Mouse (Mus musculus) midbrain, embryonic 13.5 days (tissue): Measurements from ENCODE around the gene Fkbp8. TPM values are rescaled to one million over a fixed set of nuclear protein-coding genes. Genes with fewer than 3 reads are reported as not detected.

Experiments used
- ATAC-seq: fragments of 200-750 bp; cut with Nextera tagmentation; 2 replicates; pipeline ENCODE4 v1.8.0; 2017; ENCODE audit warnings: mild to moderate bottlenecking, moderate TSS enrichment, moderate library complexity
- H3K27ac ChIP-seq: fragments of 300-500 bp; sonication (generic); 2 replicates; pipeline ENCODE4 v1.5.1; 2015; ENCODE audit warnings: inconsistent platforms, mild to moderate bottlenecking, moderate library complexity
- H3K27me3 ChIP-seq: fragments of 300-500 bp; sonication (generic); 2 replicates; pipeline ENCODE4 v1.6.1; 2015; ENCODE audit warnings: mild to moderate bottlenecking, inconsistent platforms
- H3K36me3 ChIP-seq: fragments of 300-500 bp; sonication (generic); 2 replicates; pipeline ENCODE4 v1.6.1; 2015; ENCODE audit warnings: mild to moderate bottlenecking, inconsistent platforms
- H3K4me1 ChIP-seq: fragments of 300-500 bp; sonication (generic); replicated peaks from 2 replicates; pipeline ENCODE4 v1.6.1; 2015; ENCODE audit warnings: inconsistent platforms
- H3K4me2 ChIP-seq: fragments of 300-500 bp; sonication (generic); replicated peaks from 2 replicates; pipeline ENCODE4 v1.6.1; 2015; ENCODE audit warnings: moderate library complexity, mild to moderate bottlenecking, inconsistent platforms
- H3K4me3 ChIP-seq: fragments of 300-500 bp; sonication (generic); replicated peaks from 2 replicates; pipeline ENCODE4 v1.5.1; 2015; ENCODE audit warnings: mild to moderate bottlenecking, inconsistent platforms
- H3K9ac ChIP-seq: fragments of 300-500 bp; sonication (generic); replicated peaks from 2 replicates; pipeline ENCODE4 v1.6.1; 2015; ENCODE audit warnings: mild to moderate bottlenecking, inconsistent platforms
- H3K9me3 ChIP-seq: fragments of 300-500 bp; sonication (generic); 2 replicates; pipeline ENCODE4 v1.6.1; 2016; ENCODE audit warnings: mild to moderate bottlenecking, inconsistent platforms
- WGBS: fragments of 180-500 bp; shearing (Covaris S2); methylation state at CpG from one replicate; pipeline ENCODE4 v1.1.7; 2015; 5-methylcytosine and 5-hydroxymethylcytosine counted together
- polyA plus RNA-seq: library from polyadenylated mRNA; unstranded; fragments of >200 nt; fragmentation: Nextera tagmentation; extraction: Ambion mirVana; gene quantifications from 2 replicates; pipeline ENCODE4 v1.2.1, GENCODE M21; 2015

The Fkbp8 gene
- polyA plus RNA-seq, 1 experiment from 2014 or later, result 392 TPM

DNA sequence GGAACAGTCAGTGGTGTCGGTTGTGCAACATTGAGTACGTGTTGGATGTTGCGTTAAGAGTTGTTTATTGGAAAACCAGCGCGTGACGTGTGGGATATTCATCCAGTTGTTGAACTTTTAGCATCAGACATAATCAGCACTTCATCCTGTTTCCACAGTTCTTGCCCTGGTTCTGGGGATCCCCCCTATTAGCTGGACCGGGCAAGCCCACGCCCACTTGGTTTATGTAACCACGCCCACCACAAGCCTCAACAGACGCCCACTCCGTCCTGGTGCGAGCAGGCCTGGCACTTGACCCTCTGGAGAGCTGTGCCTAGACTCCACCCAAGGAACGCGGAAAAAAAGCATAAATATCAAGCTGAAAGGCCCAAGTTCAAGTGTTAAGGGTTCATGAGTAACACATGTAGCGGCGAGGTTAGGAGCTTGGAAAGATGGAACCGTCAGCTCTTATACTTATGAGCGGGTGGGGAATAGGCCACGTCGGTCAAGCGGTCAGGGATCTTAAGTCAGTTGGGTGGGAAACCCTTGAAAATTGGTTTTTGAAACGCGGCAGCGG, 10.6 kb downstream of the Fkbp8 start:
- Histone ChIP-seq H3K4me2 (peak overlapping the region; percentile 80), H3K9me3 (no peaks in the 10 kb centered on the region), H3K4me3 (peak overlapping the region; percentile 84), H3K36me3 (peaks cover 40% of the 10 kb centered on the region), H3K9ac (0 out of 2 replicates have a peak overlapping the region, but pooled peaks have one; percentile 32), H3K27me3 (no peaks in the 10 kb centered on the region), H3K4me1 (peaks cover 32% of the 10 kb centered on the region), H3K27ac (peak overlapping the region; percentile 91)
- peak; percentile 41 for ATAC-seq
- WGBS, result 16% methylated on average over 24 of the region's 24 CpGs

DNA sequence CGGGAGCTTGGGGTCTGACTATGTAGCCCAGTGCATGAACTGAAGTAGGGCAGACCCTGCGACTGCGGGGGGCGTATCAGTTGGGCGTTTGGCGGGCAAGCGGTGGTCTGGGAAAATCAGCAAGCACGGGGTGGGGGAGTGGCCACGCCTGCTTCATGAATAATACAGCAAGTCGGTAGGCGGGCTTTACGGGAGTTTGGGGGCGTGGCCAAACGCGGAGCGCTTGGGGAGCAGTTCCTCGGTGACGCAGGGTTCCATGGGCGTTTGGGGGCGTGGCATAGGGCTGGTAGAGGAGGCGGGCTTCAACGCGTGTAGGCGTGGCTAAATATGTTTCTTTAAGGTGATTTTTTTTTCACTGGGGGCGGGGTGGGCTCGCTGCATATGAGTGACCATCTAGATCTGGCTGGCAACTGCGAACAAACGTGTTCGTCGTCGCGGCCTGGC, 11.1 kb downstream of the Fkbp8 start:
- peak; percentile 77 for ATAC-seq
- Histone ChIP-seq H3K4me1 (peaks cover 36% of the 10 kb centered on the region), H3K27me3 (no peaks in the 10 kb centered on the region), H3K27ac (peak overlapping the region; percentile 91), H3K4me3 (peak overlapping the region; percentile 84), H3K4me2 (peak overlapping the region; percentile 80), H3K36me3 (peaks cover 34% of the 10 kb centered on the region), H3K9me3 (no peaks in the 10 kb centered on the region), H3K9ac (0 out of 2 replicates have a peak overlapping the region, but pooled peaks have one; percentile 32)
- whole genome bisulfite sequencing, result under 1% methylated on average over 32 of the region's 32 CpGs

DNA sequence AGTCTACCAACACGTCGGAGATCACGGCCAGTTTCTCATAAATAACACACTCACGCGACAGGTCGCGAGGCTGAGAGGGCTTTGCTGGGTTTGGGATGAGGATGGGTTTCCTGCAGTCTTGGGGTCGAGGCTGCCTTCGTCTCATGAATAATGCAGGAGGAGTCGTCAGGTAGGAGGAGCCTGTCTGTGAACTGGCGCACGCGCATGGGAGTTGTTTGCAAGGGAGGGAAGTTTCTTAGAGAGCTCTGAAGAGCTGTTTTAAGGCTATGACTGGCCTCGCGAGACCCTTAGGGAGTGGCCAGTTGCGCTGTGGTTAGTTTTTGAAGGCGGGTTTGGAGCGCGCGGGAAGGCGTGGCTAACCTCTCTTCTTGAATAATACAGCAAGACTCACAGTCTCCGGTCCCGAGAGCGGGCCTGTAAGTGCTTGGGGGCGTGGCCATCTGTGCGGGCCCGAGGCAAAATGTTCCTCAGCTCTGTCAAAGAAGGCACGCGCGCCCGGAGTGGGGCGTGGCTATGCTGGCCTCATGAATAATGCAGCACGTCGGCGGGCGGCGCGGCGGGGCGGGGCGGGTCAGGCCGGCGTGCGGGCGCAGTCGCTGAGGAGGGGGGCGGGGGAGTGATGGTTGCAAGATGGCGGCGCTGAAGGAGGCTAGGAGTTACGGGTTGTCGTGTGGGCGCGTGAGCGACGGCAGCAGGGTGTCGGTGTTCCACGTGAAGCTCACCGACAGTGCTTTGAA, 11.7 kb downstream of the Fkbp8 start, which contains the start of gene Ell:
Gene Ell (plus strand): TSS at position 381 of the 737 bp plus-strand sequence.
- peak within 1 kb of the TSS; percentile 91 for H3K27ac ChIP-seq
- ATAC-seq, result peak; percentile 85
- H3K36me3 ChIP-seq, result peaks cover 28% of the 10 kb centered on the region
- peak within 1 kb of the TSS; percentile 84 for H3K4me3 ChIP-seq
- no peaks in the 10 kb centered on the region for H3K9me3 ChIP-seq
- no peaks in the 10 kb centered on the region for H3K27me3 ChIP-seq
- H3K4me1 ChIP-seq, result peaks cover 41% of the 10 kb centered on the region
- peak within 1 kb of the TSS; percentile 80 for H3K4me2 ChIP-seq
- under 1% methylated on average over 57 of the region's 58 CpGs for WGBS
- H3K9ac ChIP-seq, result peak within 1 kb of the TSS; percentile 88

DNA sequence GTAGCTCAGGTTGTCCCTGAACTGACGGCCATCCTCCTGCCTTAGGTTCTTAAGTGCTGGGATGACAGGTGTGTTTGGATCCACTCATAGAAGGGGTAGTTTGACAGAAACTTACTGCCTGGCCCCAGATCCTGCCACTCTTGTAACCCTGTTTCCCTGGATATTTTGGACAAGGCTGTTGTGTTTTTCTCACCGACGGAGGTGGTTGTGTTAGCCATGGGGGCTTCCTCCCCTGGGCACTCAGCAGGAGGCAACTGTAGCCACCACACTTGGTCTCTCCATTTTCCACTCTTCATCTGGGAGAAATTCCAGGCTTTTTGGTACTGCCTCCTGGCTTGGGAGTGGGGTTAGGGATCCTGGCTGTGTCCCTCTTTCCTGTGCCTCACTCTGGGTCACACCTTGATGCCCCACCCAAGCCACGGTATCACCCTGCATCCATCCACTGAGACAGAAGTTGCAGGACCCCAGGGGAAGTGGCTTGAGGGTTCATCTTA, 12.5 kb downstream of the Fkbp8 start:
- 12% methylated on average over 4 of the region's 4 CpGs for WGBS
- H3K4me1 ChIP-seq, result peaks cover 41% of the 10 kb centered on the region
- H3K36me3 ChIP-seq, result peaks cover 20% of the 10 kb centered on the region

DNA sequence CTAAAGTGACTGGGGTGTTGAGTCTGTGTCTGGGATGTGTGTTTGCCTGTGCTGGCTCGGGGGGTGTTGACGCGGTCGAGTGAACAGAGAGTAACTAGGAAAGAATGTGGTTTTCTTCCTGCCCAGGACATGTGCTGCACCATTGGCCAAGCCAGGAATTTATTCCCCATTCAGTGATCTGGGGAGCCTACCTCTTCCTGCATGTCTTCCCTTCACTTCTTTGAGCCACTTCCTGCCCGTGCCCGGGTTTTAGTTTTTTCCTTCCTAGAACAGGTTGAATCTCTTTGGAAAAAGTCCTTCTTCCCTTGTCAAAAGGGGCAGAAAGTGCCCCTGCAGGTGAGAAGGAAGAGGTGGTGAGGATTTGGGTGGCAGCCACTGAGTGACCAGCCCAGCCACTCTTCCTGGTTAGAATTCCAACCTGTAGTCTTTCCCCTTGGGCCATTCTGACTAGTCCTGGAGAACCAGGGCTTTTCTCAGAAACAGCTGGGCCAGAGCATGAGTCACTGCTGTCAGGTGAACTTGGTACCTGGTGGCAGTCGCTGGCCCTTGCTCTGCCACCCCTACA, 13.1 kb downstream of the Fkbp8 start:
- Histone ChIP-seq H3K9ac (peak overlapping the region; percentile 88), H3K9me3 (no peaks in the 10 kb centered on the region), H3K4me2 (peak overlapping the region; percentile 80), H3K4me3 (peak overlapping the region; percentile 84), H3K4me1 (peaks cover 41% of the 10 kb centered on the region), H3K36me3 (peaks cover 15% of the 10 kb centered on the region), H3K27me3 (no peaks in the 10 kb centered on the region), H3K27ac (0 out of 2 replicates have a peak overlapping the region, but pooled peaks have one; percentile 91)
- 57% methylated on average over 7 of the region's 7 CpGs for WGBS
- ATAC-seq, result no peak

More for the DNA sequence above, 12.5 kb downstream of the Fkbp8 start:
- no peaks in the 10 kb centered on the region for H3K9me3 ChIP-seq
- no peak for ATAC-seq
- no peaks in the 10 kb centered on the region for H3K27me3 ChIP-seq
- H3K27ac ChIP-seq, result peak overlapping the region; percentile 91
- peak overlapping the region; percentile 80 for H3K4me2 ChIP-seq
- H3K4me3 ChIP-seq, result peak overlapping the region; percentile 84
- H3K9ac ChIP-seq, result peak overlapping the region; percentile 88

DNA sequence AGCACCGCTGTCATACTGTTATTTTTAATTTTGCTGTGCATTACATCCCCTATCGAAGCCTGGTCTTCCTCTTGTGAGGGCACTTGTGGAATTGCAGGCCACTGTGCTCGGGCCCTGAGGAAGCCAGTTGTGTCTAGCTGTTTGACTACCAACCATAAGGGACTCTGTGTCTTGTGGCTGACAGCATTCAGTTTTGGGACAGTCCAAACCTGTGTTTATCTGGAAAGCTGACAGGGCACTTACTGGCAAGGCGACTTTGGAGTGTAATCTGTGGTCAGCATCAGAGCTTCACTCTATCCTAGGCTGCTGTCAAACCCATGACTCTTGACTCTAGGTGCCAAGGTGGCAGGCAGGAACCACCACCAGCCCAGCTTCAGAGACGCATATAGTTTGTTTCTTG, 13.6 kb downstream of the Fkbp8 start:
- Histone ChIP-seq H3K27ac (no peak overlapping the region), H3K9me3 (no peaks in the 10 kb centered on the region), H3K36me3 (peaks cover 11% of the 10 kb centered on the region), H3K9ac (peak overlapping the region; percentile 88), H3K4me2 (peak overlapping the region; percentile 80), H3K4me1 (peaks cover 41% of the 10 kb centered on the region), H3K27me3 (no peaks in the 10 kb centered on the region), H3K4me3 (peak overlapping the region; percentile 84)
- 86% methylated on average over 5 of the region's 5 CpGs for WGBS
- no peak for ATAC-seq

DNA sequence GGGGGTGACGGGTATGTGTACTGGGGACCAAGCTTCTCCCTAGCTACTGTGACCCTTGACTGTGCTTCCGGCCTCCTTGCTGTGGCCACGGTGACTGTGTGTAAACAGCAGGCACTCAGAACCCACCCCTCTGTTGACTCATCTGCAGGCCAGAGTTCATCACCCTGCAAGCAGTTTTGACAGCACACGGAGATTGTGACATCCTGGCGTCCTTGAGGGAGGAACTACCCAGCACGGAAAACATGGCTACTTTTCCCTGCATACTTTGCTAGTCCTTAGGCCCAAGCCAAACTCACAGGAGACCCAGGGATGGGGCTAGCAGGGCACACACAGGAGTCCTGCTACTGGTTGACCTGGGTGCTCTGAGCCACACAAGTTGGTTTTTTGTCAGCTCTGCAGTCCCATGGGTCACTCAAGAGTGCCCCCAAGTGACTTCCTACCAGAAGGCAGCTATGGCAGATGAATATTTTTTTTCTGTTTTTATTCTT, 16.7 kb downstream of the Fkbp8 start:
- ATAC-seq, result no peak
- Histone ChIP-seq H3K27me3 (no peaks in the 10 kb centered on the region), H3K4me2 (no peak overlapping the region), H3K9me3 (no peaks in the 10 kb centered on the region), H3K4me1 (peaks cover 35% of the 10 kb centered on the region), H3K9ac (no peak overlapping the region), H3K27ac (no peak overlapping the region), H3K36me3 (no peaks in the 10 kb centered on the region), H3K4me3 (no peak overlapping the region)
- 85% methylated on average over 6 of the region's 6 CpGs for WGBS

DNA sequence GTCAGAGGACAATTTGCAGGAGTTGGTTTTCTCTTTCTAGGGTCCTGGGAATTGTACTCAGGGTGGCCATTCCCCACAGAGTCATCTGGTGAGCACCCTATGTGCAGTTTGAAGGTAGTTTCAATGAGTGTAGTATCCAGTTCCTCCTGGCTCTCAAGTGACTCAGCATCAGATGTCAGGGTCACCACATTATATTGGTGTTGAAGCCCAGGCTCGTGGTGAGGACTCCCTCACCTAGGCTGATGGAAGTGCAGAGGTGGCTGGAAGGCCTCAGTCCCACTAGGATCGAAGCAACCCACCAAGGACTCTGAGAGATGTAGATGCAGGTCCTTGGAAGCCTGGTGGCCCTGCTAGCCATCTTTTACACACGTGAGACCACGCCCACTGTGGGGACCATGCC, 18.9 kb downstream of the Fkbp8 start:
- no peak overlapping the region for H3K27ac ChIP-seq
- no peaks in the 10 kb centered on the region for H3K27me3 ChIP-seq
- 91% methylated on average over 4 of the region's 4 CpGs for WGBS
- no peaks in the 10 kb centered on the region for H3K9me3 ChIP-seq
- H3K4me3 ChIP-seq, result no peak overlapping the region
- H3K4me1 ChIP-seq, result peaks cover 19% of the 10 kb centered on the region
- no peaks in the 10 kb centered on the region for H3K36me3 ChIP-seq
- H3K4me2 ChIP-seq, result no peak overlapping the region
- no peak for ATAC-seq
- no peak overlapping the region for H3K9ac ChIP-seq

DNA sequence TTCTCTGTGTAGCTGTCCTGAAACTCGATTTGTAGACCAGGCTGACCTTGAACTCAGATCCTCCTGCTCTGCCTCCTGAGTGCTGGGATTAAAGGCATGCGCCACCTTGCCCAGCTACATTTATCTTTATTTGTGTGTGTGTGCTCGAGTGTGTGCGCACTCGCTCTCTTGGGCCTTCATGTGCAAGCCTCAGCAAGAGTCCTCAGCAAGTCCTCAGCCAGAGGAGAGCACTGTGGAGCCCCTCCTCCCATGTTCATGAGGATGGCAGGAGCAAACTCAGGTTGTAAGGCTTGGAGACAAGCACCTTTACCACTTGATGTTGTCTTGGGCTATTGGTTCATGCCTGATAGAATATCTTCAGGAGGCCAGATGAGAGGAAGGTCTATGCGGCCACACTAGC, 20.2 kb downstream of the Fkbp8 start:
- no peak overlapping the region for H3K4me3 ChIP-seq
- no peak overlapping the region for H3K27ac ChIP-seq
- 92% methylated on average over 6 of the region's 6 CpGs for WGBS
- ATAC-seq, result no peak
- H3K36me3 ChIP-seq, result no peaks in the 10 kb centered on the region
- H3K9ac ChIP-seq, result no peak overlapping the region
- no peak overlapping the region for H3K4me2 ChIP-seq
- H3K9me3 ChIP-seq, result no peaks in the 10 kb centered on the region
- H3K4me1 ChIP-seq, result peaks cover 14% of the 10 kb centered on the region; the same call in 1 of the 2 replicates
- no peaks in the 10 kb centered on the region for H3K27me3 ChIP-seq

DNA sequence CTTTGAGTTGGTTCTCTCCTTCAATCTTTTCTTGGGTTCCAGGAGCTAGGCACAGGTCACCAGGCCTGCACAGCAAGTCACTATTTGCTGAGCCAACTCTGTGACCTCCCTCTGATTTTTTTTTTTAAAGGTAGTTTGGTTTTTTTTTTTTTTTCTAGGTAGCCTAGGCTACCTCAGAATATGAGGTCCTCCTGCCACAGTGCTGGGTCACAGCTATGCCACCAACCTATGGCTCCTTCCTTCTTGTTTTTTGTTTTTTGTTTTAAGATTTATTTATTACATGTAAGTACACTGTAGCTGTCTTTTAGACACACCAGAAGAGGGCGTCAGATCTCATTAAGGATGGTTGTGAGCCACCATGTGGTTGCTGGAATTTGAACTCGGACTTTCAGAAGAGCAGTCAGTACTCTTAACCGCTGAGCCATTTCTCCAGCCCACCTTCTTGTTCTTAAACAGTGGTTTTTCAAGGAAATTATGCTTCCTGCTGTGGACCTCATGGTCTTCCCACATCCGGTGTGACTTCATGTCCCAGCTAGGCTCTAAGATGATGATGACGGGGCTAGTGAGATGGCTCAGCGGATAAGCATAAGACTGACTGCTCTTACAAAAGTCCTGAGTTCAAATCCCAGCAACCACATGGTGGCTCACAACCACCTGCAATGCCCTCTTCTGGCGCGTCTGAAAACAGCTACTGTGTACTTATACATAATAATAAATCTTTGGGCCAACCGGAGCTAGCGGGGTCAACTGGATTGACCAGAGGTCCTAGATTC, 22.1 kb downstream of the Fkbp8 start:
- no peaks in the 10 kb centered on the region for H3K27me3 ChIP-seq
- H3K27ac ChIP-seq, result no peak overlapping the region
- WGBS, result 96% methylated on average over 10 of the region's 10 CpGs
- no peak overlapping the region for H3K4me3 ChIP-seq
- no peak for ATAC-seq
- no peaks in the 10 kb centered on the region for H3K9me3 ChIP-seq
- no peaks in the 10 kb centered on the region for H3K36me3 ChIP-seq
- H3K9ac ChIP-seq, result no peak overlapping the region
- H3K4me2 ChIP-seq, result no peak overlapping the region
- H3K4me1 ChIP-seq, result peaks cover 15% of the 10 kb centered on the region

DNA sequence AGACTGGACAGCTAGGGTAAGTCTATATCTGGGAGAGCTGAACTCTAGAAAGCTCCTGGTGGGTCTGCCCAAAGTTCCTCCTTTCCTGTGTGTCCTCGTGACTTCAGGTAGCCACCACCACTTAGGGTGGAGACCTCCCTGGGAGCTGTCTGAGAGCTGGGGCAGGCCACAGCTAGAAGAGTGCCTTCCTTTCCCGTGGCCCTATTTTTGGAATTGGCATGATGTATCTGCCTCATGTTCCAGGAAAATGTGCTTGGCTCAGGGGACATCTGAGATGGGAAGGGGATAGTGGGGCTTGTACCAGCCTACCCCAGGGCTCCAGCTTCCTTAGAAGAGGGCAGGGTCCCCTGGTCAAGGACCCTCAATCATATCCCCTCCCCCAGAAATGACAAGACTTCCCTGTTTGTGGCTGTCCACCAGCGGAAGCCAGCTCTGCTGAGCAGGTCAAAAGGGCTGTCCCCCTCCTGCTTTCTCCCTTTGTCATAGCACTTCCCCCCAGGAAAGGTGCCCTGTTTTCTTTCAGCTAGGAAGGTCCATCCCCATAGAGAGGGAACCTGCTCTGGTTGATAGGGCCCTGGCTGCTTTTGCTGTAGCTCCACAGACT, 24.1 kb downstream of the Fkbp8 start:
- no peak overlapping the region for H3K4me3 ChIP-seq
- no peak for ATAC-seq
- no peak overlapping the region for H3K27ac ChIP-seq
- 84% methylated on average over 3 of the region's 3 CpGs for WGBS
- H3K36me3 ChIP-seq, result no peaks in the 10 kb centered on the region
- no peaks in the 10 kb centered on the region for H3K9me3 ChIP-seq
- H3K4me1 ChIP-seq, result peaks cover 15% of the 10 kb centered on the region
- H3K4me2 ChIP-seq, result no peak overlapping the region
- no peaks in the 10 kb centered on the region for H3K27me3 ChIP-seq
- 0 out of 2 replicates have a peak overlapping the region, but pooled peaks have one; percentile 6 for H3K9ac ChIP-seq
